Mouse (Mus musculus) ES-Bruce4 (cell line): ENCODE data around the gene Mad1l1.

Experiments
- EP300 ChIP-seq: IDR thresholded peaks from 2 replicates; pipeline ENCODE4 v1.6.1; 2011; ENCODE audit warnings: low read depth, low read length; ENCODE audit not compliant: insufficient read depth
- POLR2A ChIP-seq: IDR thresholded peaks from one replicate; pipeline ENCODE4 v1.8.1; 2011; ENCODE audit warnings: low read length; ENCODE audit not compliant: insufficient read depth

- TF ChIP-seq EP300 (no peak), POLR2A (no peak)
Observed at GRCm38 (mm10) chr5:140258633-140259032, 62.7 kb downstream of the Mad1l1 start.
